Mouse (Mus musculus) left cerebral cortex, postnatal 36 days (tissue): ENCODE data around the gene Slc22a21. TPM values are rescaled to one million over a fixed set of nuclear protein-coding genes. Genes with fewer than 3 reads are reported as not detected.
A peak's percentile ranks its signal among the peaks of the same experiment; 100 is the strongest.
"Not testable (repeated sequence)": the region's sequence is repeated elsewhere in the genome, so short reads cannot be mapped to it uniquely, and the experiment has no call there.

Experiments used
- DNase-seq, 2 experiments: peaks; one replicate each; pipeline ENCODE4 v3.0.0; 2021 to 2022; ENCODE audit warnings: low spot score in 2 of 2, mixed read lengths in 1 of 2
- intact Hi-C: fragments of 180-260 bp; cut with DNase I; formaldehyde crosslinking; loops from one replicate; pipeline ENCODE4 v1.15.1; 2025
- total RNA-seq, 2 experiments: library from RNA; stranded (reverse); gene quantifications; 2 replicates each; pipeline ENCODE4 v1.2.3; 2021

The Slc22a21 gene
- 1 to 10 TPM; 1.1 to 1.9 TPM for total RNA-seq

GRCm38 (mm10) chr11:53979788-53980621 lies at the start of gene Slc22a21:
Slc22a21 (minus strand) TSS chr11:53980332.
- peak; percentile 18 to 24 for DNase-seq
- intact Hi-C loops, result no loop called here

- DNase-seq, result no peak
- intact Hi-C loops, result no loop called here
Measured at GRCm38 (mm10) chr11:54028997-54029396, 48.9 kb upstream of the Slc22a21 start.

- intact Hi-C loops, result no loop called here
- peak; percentile 69 to 75 for DNase-seq
Measured at GRCm38 (mm10) chr11:54028044-54028951, 48.2 kb upstream of the Slc22a21 start, which contains the start of gene Slc22a4. Slc22a4 (minus strand) TSS chr11:54028090.

GRCm38 (mm10) chr11:54027131-54028043 lies 47.3 kb upstream of the Slc22a21 start:
- intact Hi-C loops, result no loop called here
- DNase-seq, result no peak

GRCm38 (mm10) chr11:54026491-54027041 lies 46.4 kb upstream of the Slc22a21 start:
- no peak for DNase-seq
- intact Hi-C loops, result no loop called here

- intact Hi-C loops, result no loop called here
- no peak for DNase-seq
Measured at GRCm38 (mm10) chr11:54021396-54022093, 41.4 kb upstream of the Slc22a21 start.

GRCm38 (mm10) chr11:54018893-54019732 lies 39.0 kb upstream of the Slc22a21 start:
- DNase-seq, result no peak
- intact Hi-C loops, result no loop called here

GRCm38 (mm10) chr11:54017596-54017995 lies 37.5 kb upstream of the Slc22a21 start:
- DNase-seq, result no peak
- intact Hi-C loops, result no loop called here

- intact Hi-C loops, result no loop called here
- DNase-seq, result no peak
Measured at GRCm38 (mm10) chr11:54016051-54016450, 35.9 kb upstream of the Slc22a21 start.

GRCm38 (mm10) chr11:54012961-54013360 lies 32.8 kb upstream of the Slc22a21 start:
- no peak for DNase-seq
- intact Hi-C loops, result no loop called here

- no peak for DNase-seq
- intact Hi-C loops, result no loop called here
Measured at GRCm38 (mm10) chr11:54011255-54011654, 31.1 kb upstream of the Slc22a21 start.

GRCm38 (mm10) chr11:54008416-54008920 lies 28.3 kb upstream of the Slc22a21 start:
- DNase-seq, result no peak
- intact Hi-C loops, result no loop called here

- peak in 1 of 2 experiments; percentile 22 for DNase-seq
- intact Hi-C loops, result no loop called here
Measured at GRCm38 (mm10) chr11:54007717-54008116, 27.6 kb upstream of the Slc22a21 start.

GRCm38 (mm10) chr11:54006901-54007300 lies 26.8 kb upstream of the Slc22a21 start:
- DNase-seq, result no peak
- intact Hi-C loops, result no loop called here

GRCm38 (mm10) chr11:54006362-54006761 lies 26.2 kb upstream of the Slc22a21 start:
- DNase-seq, intact Hi-C loops: not testable (repeated sequence)

GRCm38 (mm10) chr11:54004734-54005133 lies 24.6 kb upstream of the Slc22a21 start:
- intact Hi-C loops, result no loop called here
- DNase-seq, result no peak

- intact Hi-C loops, result no loop called here
- no peak for DNase-seq
Measured at GRCm38 (mm10) chr11:54004221-54004620, 24.1 kb upstream of the Slc22a21 start.
